Mouse (Mus musculus): ENCODE data around the gene Hexdc. TPM values are rescaled to one million over a fixed set of nuclear protein-coding genes. Genes with fewer than 3 reads are reported as not detected.
A peak's percentile ranks its signal among the peaks of the same experiment; 100 is the strongest.

The Hexdc gene
- polyA plus RNA-seq, 1 experiment from 2014 or later = 2.2 TPM

- ATAC-seq (ENCODE audit: low read depth) = peak; percentile 92
- Histone ChIP-seq H3K4me2 (peak within 1 kb of the TSS; percentile 89), H3K27me3 (no peaks in the 10 kb centered on the region), H3K36me3 (peaks cover 39% of the 10 kb centered on the region), H3K27ac (peak within 1 kb of the TSS; percentile 86), H3K4me3 (replicated peaks) (peak within 1 kb of the TSS; percentile 77), H3K9ac (peak within 1 kb of the TSS; percentile 88), H3K9me3 (replicated peaks) (no peaks in the 10 kb centered on the region), H3K4me1 (replicated peaks) (peaks cover 60% of the 10 kb centered on the region)
- WGBS (ENCODE audit: insufficient replicate concordance) = under 1% methylated on average over 23 of the region's 23 CpGs
- peak; percentile 70 for DNase-seq
Observed at GRCm38 (mm10) chr11:121229018-121229439, 24.8 kb downstream of the Hexdc start, which contains the start of gene Cybc1. Gene Cybc1, minus strand, starts transcription at chr11:121229322.

- Histone ChIP-seq H3K9me3 (replicated peaks) (no peaks in the 10 kb centered on the region), H3K4me1 (replicated peaks) (peaks cover 78% of the 10 kb centered on the region), H3K4me3 (replicated peaks) (no peak overlapping the region), H3K9ac (peak overlapping the region; percentile 40; the same call in 1 of the 2 replicates), H3K4me2 (no peak overlapping the region), H3K27ac (peak overlapping the region; percentile 89), H3K27me3 (no peaks in the 10 kb centered on the region), H3K36me3 (peaks cover 18% of the 10 kb centered on the region)
- DNase-seq = no peak
- WGBS (ENCODE audit: insufficient replicate concordance) = 68% methylated on average over 4 of the region's 4 CpGs
- no peak for ATAC-seq (ENCODE audit: low read depth)
Observed at GRCm38 (mm10) chr11:121231191-121231590, 27.0 kb downstream of the Hexdc start.

GRCm38 (mm10) chr11:121231628-121232291 lies 27.5 kb downstream of the Hexdc start:
- no peak overlapping the region for H3K4me3 ChIP-seq (replicated peaks)
- H3K36me3 ChIP-seq = peaks cover 12% of the 10 kb centered on the region
- peak overlapping the region; percentile 89 for H3K27ac ChIP-seq
- DNase-seq (no peak), ATAC-seq (ENCODE audit: low read depth) (no peak)
- H3K4me1 ChIP-seq (replicated peaks) = peaks cover 80% of the 10 kb centered on the region
- H3K9ac ChIP-seq = peak overlapping the region; percentile 40; the same call in 1 of the 2 replicates
- H3K9me3 ChIP-seq (replicated peaks) = no peaks in the 10 kb centered on the region
- H3K4me2 ChIP-seq = no peak overlapping the region
- H3K27me3 ChIP-seq = no peaks in the 10 kb centered on the region
- 24% methylated on average over 4 of the region's 4 CpGs for WGBS (ENCODE audit: insufficient replicate concordance)

- WGBS (ENCODE audit: insufficient replicate concordance) = 24% methylated on average over 4 of the region's 4 CpGs
- DNase-seq (no peak), ATAC-seq (ENCODE audit: low read depth) (no peak)
- Histone ChIP-seq H3K4me1 (replicated peaks) (peaks cover 73% of the 10 kb centered on the region), H3K4me3 (replicated peaks) (no peak overlapping the region), H3K27ac (peak overlapping the region; percentile 77), H3K9me3 (replicated peaks) (no peaks in the 10 kb centered on the region), H3K27me3 (no peaks in the 10 kb centered on the region), H3K36me3 (peaks cover 3% of the 10 kb centered on the region; the same call in 1 of the 2 replicates), H3K9ac (peak overlapping the region; percentile 42; the same call in 1 of the 2 replicates), H3K4me2 (no peak overlapping the region)
Observed at GRCm38 (mm10) chr11:121232706-121233105, 28.5 kb downstream of the Hexdc start.

- Histone ChIP-seq H3K4me1 (replicated peaks) (peaks cover 65% of the 10 kb centered on the region), H3K36me3 (peaks cover 18% of the 10 kb centered on the region), H3K27me3 (no peaks in the 10 kb centered on the region), H3K27ac (peak overlapping the region; percentile 99), H3K9me3 (replicated peaks) (no peaks in the 10 kb centered on the region), H3K9ac (peak overlapping the region; percentile 77), H3K4me2 (peak overlapping the region; percentile 77), H3K4me3 (replicated peaks) (peak overlapping the region; percentile 87)
- DNase-seq = peak; percentile 61
- WGBS (ENCODE audit: insufficient replicate concordance) = 18% methylated on average over 9 of the region's 9 CpGs
- ATAC-seq (ENCODE audit: low read depth) = no peak
Observed at GRCm38 (mm10) chr11:121235475-121236238, 31.4 kb downstream of the Hexdc start.

DNA sequence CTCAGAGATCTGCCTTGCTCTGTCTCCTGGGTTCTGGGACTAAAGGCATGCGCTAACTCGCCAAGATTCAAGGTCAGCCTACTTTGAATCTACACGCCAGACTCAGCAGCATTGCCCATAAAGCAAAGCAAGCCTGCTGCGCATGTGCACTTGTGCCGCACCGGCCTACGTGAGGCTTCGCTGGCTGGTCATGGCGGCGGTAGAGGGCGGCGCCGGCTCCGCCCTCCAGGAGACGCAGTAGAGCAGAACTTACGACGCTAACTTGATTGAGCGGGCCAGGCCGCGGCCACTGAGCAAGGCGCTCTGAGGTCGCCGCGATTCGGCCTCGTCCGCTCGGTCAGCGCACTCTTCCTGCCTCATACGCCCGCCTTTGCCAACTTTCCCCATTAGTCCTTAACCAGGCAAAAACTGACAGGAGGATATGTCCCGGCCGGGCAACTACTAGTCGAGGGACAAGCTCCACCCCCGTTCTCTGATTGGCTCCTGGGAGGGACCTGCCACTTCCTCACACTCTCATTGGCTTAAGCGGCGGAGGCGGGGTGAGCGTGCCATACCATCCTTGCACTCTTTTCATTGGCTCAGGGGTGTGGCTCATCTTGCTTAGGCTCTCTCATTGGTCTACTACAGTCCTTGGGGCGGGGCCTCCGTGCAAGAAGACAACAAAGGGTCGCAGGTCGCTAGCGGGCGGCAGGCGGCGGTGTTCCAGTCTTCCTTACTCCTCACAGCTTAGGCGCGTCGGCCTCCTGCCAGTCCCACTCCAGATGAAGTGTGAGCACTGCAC lies 32.5 kb downstream of the Hexdc start, which contains the start of gene Narf:
Gene Narf, plus strand, starts transcription at position 690 of the 781 bp plus-strand sequence.
- Histone ChIP-seq H3K4me3 (replicated peaks) (peak within 1 kb of the TSS; percentile 87), H3K27me3 (no peaks in the 10 kb centered on the region), H3K4me2 (peak within 1 kb of the TSS; percentile 77), H3K27ac (peak within 1 kb of the TSS; percentile 99), H3K9ac (peak within 1 kb of the TSS; percentile 95), H3K9me3 (replicated peaks) (no peaks in the 10 kb centered on the region), H3K4me1 (replicated peaks) (peaks cover 65% of the 10 kb centered on the region), H3K36me3 (peaks cover 29% of the 10 kb centered on the region)
- DNase-seq = peak; percentile 100
- under 1% methylated on average over 50 of the region's 50 CpGs for WGBS (ENCODE audit: insufficient replicate concordance)
- peak; percentile 93 for ATAC-seq (ENCODE audit: low read depth)

DNA sequence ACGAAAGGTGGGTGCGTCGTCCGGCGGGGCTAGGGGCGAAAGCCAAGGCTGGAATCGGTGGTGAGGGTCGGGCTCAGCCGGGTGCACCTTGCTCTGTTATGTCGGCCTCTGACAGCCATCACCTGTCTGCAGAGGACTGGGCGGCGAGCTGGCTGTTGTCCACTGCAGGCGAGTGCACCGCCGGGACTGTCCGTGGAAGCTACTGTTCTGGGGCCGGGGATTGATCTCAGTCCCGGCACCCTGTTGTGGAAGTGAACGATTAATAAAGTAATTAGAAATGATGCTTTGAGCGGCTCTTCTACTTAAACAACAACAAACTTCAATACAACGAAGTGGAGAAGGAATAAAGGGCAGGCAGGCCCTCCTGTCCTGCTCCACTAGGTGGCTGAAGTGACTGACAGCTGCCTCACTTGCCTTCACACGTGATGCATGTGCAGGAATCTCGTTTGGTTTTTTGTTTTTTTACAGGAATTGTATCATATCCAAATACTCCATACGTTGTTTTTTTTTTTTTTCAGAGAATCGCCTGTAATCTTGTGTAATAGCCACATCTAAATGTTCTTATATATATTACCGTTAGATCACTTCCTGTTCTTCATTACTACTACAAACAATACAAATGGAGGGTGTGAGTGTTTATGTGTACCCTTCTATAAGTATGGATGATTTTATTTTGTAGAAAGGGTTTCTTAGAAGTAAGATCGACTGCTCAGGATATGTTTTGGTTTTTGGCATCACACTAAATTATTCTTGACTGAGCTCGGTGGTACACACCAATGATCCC lies 33.3 kb downstream of the Hexdc start:
- H3K9me3 ChIP-seq (replicated peaks) = no peaks in the 10 kb centered on the region
- 1% methylated on average over 28 of the region's 28 CpGs for WGBS (ENCODE audit: insufficient replicate concordance)
- H3K9ac ChIP-seq = peak overlapping the region; percentile 95
- peaks cover 37% of the 10 kb centered on the region for H3K36me3 ChIP-seq
- peak overlapping the region; percentile 99 for H3K27ac ChIP-seq
- peak; percentile 61 for DNase-seq
- H3K27me3 ChIP-seq = no peaks in the 10 kb centered on the region
- peak; percentile 21; the same call in 1 of the 2 replicates for ATAC-seq (ENCODE audit: low read depth)
- H3K4me2 ChIP-seq = peak overlapping the region; percentile 75
- H3K4me1 ChIP-seq (replicated peaks) = peaks cover 65% of the 10 kb centered on the region
- peak overlapping the region; percentile 87 for H3K4me3 ChIP-seq (replicated peaks)

GRCm38 (mm10) chr11:121239669-121240068 lies 35.4 kb downstream of the Hexdc start:
- Histone ChIP-seq H3K4me1 (replicated peaks) (peaks cover 47% of the 10 kb centered on the region), H3K27ac (peak overlapping the region; percentile 99), H3K4me3 (replicated peaks) (peak overlapping the region; percentile 87), H3K27me3 (no peaks in the 10 kb centered on the region), H3K9me3 (replicated peaks) (no peaks in the 10 kb centered on the region), H3K4me2 (peak overlapping the region; percentile 75), H3K36me3 (peaks cover 58% of the 10 kb centered on the region), H3K9ac (peak overlapping the region; percentile 95)
- DNase-seq (peak; percentile 64), ATAC-seq (ENCODE audit: low read depth) (peak; percentile 65)
- WGBS (ENCODE audit: insufficient replicate concordance) = 31% methylated on average over 2 of the region's 2 CpGs

GRCm38 (mm10) chr11:121250196-121250595 lies 46.0 kb downstream of the Hexdc start:
- DNase-seq (no peak), ATAC-seq (ENCODE audit: low read depth) (no peak)
- Histone ChIP-seq H3K36me3 (peaks cover 99% of the 10 kb centered on the region), H3K27ac (no peak overlapping the region), H3K9me3 (replicated peaks) (no peaks in the 10 kb centered on the region), H3K4me1 (replicated peaks) (no peaks in the 10 kb centered on the region), H3K9ac (no peak overlapping the region), H3K4me3 (replicated peaks) (no peak overlapping the region), H3K27me3 (no peaks in the 10 kb centered on the region), H3K4me2 (no peak overlapping the region)
- 91% methylated on average over 8 of the region's 8 CpGs for WGBS (ENCODE audit: insufficient replicate concordance)
